Mouse (Mus musculus) cerebellum, adult 9-10 months (tissue): ENCODE measurements around the gene Gm28171.
"Not testable (repeated sequence)": the region's sequence is repeated elsewhere in the genome, so short reads cannot be mapped to it uniquely, and the experiment has no call there.

Source experiments
- DNase-seq: peaks from one replicate; pipeline ENCODE4 v3.0.0; 2022

Gm28171 gene

DNA sequence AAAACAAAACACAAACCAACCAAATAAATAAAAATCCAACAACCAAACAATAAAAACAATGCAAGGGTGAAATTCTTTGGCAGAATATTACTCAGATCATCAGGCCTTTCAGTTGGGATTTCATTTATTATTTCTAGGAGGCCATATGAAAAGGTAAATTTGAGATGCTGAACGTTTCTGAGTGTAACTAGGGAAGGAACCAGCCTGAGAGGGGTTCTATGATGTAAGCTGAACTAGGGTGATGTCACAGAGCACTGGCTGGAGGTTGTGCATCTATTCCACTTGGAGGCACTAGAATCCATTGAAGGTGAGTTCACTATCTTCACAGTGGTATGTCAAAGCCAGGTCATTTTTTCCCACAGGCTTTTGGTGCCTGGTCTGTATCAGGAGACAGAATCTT is at the start of gene Gm28171:
Gm28171 (plus strand) TSS at position 301 of the 400 bp plus-strand sequence.
- not testable (repeated sequence) for DNase-seq
